Mouse (Mus musculus): ENCODE data around the gene Zfp217. TPM values are rescaled to one million over a fixed set of nuclear protein-coding genes. Genes with fewer than 3 reads are reported as not detected.

The Zfp217 gene
- polyA plus RNA-seq, 1 experiment from 2014 or later = 3.0 TPM

DNA sequence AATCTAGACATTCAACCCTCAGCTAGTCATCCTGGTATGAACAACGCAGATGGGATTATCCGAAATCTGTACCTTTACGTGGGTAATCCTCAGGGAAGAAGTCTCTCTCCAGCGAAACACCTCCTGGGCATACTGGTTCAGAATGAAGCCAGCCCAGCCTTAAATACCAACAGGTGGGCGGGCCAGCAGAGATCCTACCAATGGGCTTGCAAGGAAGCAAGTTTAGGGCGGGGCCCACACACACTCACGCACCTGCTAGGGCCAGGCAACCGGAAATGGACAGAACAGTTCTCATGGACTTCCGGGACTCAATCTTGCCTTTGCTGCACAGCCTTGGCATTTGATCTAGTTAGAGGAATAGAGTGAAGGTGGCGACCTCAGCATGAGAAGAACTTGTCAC is 5.4 kb downstream of the Zfp217 start:
- Histone ChIP-seq H3K9me3 (no peaks in the 10 kb centered on the region), H3K36me3 (no peaks in the 10 kb centered on the region), H3K4me3 (no peak overlapping the region), H3K27me3 (ENCODE audit: insufficient read depth, poor library complexity, severe bottlenecking) (no peaks in the 10 kb centered on the region), H3K4me1 (replicated peaks) (no peaks in the 10 kb centered on the region), H3K27ac (no peak overlapping the region)
- WGBS = 89% methylated on average over 10 of the region's 10 CpGs
- no peak for DNase-seq (ENCODE audit: low spot score)

DNA sequence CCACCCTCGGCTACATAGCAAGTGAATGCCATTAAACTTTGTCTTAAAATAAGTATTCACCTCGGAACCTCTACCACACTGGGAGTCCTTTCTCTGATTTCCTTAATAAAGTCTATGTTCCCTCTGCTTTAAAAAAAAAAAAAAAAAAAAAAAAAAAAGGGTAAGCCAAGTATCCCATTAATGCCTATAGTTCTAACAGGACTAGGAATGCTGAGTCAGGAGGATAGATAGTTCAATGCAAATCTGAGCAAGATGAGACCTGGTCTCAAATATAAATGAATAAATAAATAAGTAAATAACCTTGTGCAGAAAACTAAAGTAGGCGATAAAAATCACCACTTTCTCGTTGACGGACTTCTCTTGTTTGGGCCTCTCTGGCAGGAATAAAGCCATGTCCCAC is 6.4 kb downstream of the Zfp217 start:
- H3K4me3 ChIP-seq = no peak overlapping the region
- no peaks in the 10 kb centered on the region for H3K36me3 ChIP-seq
- no peaks in the 10 kb centered on the region for H3K9me3 ChIP-seq
- H3K4me1 ChIP-seq (replicated peaks) = no peaks in the 10 kb centered on the region
- H3K27me3 ChIP-seq (ENCODE audit: insufficient read depth, poor library complexity, severe bottlenecking) = no peaks in the 10 kb centered on the region
- no peak for DNase-seq (ENCODE audit: low spot score)
- WGBS = 94% methylated on average over 5 of the region's 5 CpGs
- H3K27ac ChIP-seq = no peak overlapping the region

DNA sequence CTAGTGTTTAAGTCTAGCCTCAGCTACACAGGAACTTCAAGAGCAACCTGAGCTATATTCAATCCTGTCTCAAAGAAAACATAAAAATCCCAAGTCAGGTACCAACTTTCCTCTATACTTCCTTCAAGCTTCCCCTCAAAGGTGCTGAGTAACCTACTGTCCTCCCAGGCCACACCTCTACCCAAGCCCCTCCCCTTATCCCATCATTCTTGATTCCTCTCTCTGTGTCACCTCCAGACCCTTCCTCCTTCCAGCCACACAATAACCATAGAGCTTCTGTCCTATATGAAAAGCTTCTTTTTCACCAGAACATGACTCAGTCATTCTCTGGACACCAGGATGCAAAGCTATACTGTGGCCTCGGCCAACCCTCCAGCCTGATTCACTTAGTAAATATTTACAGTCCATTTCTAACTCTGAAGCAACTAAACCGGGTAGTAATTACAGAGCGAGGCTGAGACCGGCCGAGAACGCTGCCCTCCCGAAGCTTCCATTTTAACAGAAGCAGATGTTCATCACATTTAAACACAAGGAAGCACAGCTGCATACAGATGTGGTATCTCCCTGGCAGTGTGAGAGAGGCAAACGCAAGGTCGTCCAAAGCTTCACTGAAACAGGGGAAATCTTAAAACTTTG is 8.4 kb downstream of the Zfp217 start:
- Histone ChIP-seq H3K27ac (no peak overlapping the region), H3K4me1 (replicated peaks) (no peaks in the 10 kb centered on the region), H3K36me3 (no peaks in the 10 kb centered on the region), H3K27me3 (ENCODE audit: insufficient read depth, poor library complexity, severe bottlenecking) (no peaks in the 10 kb centered on the region), H3K4me3 (no peak overlapping the region), H3K9me3 (no peaks in the 10 kb centered on the region)
- WGBS = 70% methylated on average over 9 of the region's 9 CpGs
- DNase-seq (ENCODE audit: low spot score) = no peak

DNA sequence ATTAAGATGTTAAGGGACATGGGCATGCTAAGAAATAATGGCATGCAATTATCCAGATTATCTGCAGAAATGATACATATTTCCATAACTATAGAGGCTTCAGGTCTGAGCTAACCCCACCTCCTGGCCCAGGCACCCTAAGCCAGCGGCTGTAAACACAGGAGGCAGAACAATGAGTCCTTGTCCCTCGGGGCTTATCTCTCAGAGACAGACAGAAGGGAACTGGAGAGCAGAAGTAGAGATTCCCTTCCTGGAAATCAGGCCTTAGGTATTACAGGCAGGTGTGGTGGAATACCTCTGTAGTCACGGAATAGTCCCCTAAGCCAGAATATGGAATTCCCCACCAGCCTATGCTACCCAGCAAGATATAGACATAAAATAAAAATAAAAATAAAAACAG is 11.0 kb downstream of the Zfp217 start:
- H3K4me1 ChIP-seq (replicated peaks) = peaks cover 23% of the 10 kb centered on the region
- 43% methylated on average over 3 of the region's 3 CpGs for WGBS

DNA sequence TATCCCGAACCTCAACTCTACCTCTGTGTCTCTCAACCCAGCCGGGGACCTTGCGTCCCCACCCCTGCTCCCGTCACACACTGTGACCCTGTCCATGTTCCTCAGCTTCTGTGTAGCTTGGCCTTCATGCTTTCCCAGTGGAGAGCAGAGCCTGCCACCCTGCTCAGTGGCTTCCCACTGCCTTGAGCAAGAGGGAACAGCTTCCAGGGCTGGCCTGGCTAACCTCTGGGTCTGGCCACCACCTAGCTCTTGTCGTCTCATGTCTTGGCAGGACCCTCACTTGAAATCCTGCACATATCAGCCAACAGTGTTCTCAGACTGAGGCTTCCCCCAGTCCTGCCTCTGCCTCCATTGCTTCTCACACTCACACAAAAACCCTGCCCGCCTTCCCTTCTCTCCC is 12.1 kb downstream of the Zfp217 start:
- Histone ChIP-seq H3K4me3 (no peak overlapping the region), H3K36me3 (no peaks in the 10 kb centered on the region), H3K27me3 (ENCODE audit: insufficient read depth, poor library complexity, severe bottlenecking) (no peaks in the 10 kb centered on the region; the same call in 1 of the 2 replicates), H3K4me1 (replicated peaks) (peaks cover 31% of the 10 kb centered on the region), H3K9me3 (no peaks in the 10 kb centered on the region), H3K27ac (no peak overlapping the region)
- no peak for DNase-seq (ENCODE audit: low spot score)
- WGBS = 81% methylated on average over 6 of the region's 6 CpGs

More for the DNA sequence above, 11.0 kb downstream of the Zfp217 start:
- no peak for DNase-seq (ENCODE audit: low spot score)
- H3K4me3 ChIP-seq = no peak overlapping the region
- no peaks in the 10 kb centered on the region for H3K36me3 ChIP-seq
- no peak overlapping the region for H3K27ac ChIP-seq
- H3K9me3 ChIP-seq = no peaks in the 10 kb centered on the region
- H3K27me3 ChIP-seq (ENCODE audit: insufficient read depth, poor library complexity, severe bottlenecking) = no peaks in the 10 kb centered on the region; the same call in 1 of the 2 replicates

DNA sequence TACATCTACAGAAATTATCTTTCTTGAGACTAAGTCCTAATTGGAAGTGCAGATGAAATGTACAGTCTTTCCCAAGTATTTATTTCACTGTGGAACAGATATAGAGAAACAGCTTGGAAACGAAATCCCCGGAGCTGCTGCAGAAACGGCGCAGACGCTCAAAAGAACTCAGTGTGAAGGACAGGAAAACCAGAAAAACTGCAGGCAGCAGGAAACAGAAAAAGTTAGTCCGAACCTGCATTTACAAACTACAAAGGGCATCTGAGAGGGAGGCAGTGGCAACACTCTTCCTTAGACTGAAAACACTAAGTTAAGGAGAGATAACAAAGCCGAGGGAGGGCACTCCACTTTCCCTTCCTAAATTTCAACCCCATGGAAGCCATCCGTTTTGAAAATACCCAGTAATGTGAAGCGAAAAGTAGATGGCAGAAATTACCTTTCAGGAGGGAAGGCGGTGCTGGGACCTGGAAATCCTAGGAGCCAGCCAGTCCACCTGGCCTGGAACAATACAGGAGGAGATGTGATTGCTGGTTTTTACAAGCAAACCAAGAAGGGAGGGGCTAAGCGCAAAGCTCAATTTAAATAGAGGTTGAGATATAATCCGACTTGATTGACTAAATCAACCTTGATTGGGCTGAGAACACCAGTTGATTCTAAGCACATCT is 13.7 kb downstream of the Zfp217 start:
- Histone ChIP-seq H3K4me3 (peak overlapping the region; percentile 89), H3K27me3 (ENCODE audit: insufficient read depth, poor library complexity, severe bottlenecking) (no peaks in the 10 kb centered on the region; the same call in 1 of the 2 replicates), H3K9me3 (no peaks in the 10 kb centered on the region), H3K4me1 (replicated peaks) (peaks cover 47% of the 10 kb centered on the region), H3K36me3 (no peaks in the 10 kb centered on the region), H3K27ac (peak overlapping the region; percentile 99)
- DNase-seq (ENCODE audit: low spot score) = peak; percentile 21
- 9% methylated on average over 12 of the region's 12 CpGs for WGBS

DNA sequence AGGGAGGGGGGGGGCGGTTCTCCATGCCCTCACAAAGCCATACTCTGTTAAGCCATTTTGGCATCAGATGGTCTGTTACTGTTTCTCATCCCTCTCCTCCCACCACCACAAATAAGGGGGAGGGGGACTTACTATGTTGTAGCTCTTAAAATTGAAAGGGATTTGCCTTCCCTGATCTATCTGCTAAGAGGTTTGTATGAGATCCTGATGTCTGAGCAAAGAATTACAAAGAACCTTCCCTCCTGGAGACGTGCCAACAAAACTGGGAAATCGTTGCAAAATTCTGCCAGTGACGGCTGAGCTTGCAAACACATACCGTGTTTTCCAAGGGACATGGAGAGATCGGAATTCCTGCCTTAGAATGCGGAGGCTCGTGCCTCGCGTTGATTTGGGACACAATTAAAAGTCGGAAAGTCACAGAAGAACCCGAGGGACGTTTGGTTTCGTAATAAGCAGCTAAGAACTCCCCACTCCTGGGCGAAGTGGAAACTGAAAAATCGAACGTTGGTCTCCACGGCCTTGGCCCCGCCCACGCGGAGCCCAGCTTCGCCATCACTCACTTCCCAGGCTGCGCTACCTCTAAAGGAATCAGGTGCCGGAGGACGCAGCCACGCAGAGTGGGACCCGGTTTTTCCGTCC is 14.7 kb downstream of the Zfp217 start:
- no peaks in the 10 kb centered on the region; the same call in 1 of the 2 replicates for H3K27me3 ChIP-seq (ENCODE audit: insufficient read depth, poor library complexity, severe bottlenecking)
- H3K36me3 ChIP-seq = no peaks in the 10 kb centered on the region
- under 1% methylated on average over 28 of the region's 28 CpGs for WGBS
- DNase-seq (ENCODE audit: low spot score) = peak; percentile 56
- peak overlapping the region; percentile 99 for H3K27ac ChIP-seq
- peak overlapping the region; percentile 89 for H3K4me3 ChIP-seq
- H3K9me3 ChIP-seq = no peaks in the 10 kb centered on the region
- peaks cover 57% of the 10 kb centered on the region for H3K4me1 ChIP-seq (replicated peaks)

DNA sequence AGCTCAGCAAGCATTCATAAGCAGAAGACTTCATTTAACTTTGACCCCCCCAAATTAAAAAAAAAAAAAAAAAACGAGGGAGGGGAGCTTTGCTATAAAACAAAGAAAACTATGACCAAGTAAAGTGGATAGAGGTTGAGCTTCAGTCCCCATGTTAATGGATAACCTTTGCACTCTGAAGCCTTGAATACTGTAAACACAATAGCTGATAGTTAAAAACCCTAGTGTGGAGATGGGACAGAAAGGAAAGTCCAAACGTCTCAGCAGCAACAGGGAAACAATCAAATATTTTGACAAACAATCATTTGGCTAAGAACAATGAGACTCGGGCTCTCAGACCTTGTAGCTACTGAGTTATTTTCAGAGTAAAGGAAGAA is 15.2 kb downstream of the Zfp217 start:
- 3% methylated on average over 3 of the region's 3 CpGs for WGBS
- Histone ChIP-seq H3K4me1 (replicated peaks) (peaks cover 62% of the 10 kb centered on the region), H3K9me3 (no peaks in the 10 kb centered on the region), H3K27me3 (ENCODE audit: insufficient read depth, poor library complexity, severe bottlenecking) (no peaks in the 10 kb centered on the region; the same call in 1 of the 2 replicates), H3K27ac (peak overlapping the region; percentile 99), H3K4me3 (peak overlapping the region; percentile 89), H3K36me3 (no peaks in the 10 kb centered on the region)
- no peak for DNase-seq (ENCODE audit: low spot score)

DNA sequence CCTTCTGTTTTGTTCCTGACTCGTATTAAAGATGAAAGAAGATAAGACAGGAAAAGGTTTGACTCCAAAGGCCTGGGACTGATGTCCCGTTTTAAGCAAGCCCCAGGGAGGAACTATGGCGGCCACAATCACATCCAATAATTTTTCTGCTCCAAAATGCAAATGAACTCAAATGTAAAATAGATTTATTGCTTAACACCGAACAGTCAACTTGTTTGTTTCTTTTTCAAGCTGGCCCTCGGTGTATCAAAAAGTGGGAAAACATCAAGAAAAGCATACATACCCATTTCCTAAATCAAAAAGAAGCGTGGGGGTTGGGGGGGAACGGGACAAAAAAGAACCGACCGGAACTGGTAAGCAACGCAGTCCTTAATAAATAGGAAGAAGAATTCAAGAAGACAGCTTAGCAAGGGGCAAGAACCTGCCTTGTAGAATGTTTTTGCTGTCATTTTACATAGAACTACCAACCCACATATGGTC is 15.9 kb downstream of the Zfp217 start:
- Histone ChIP-seq H3K27ac (peak overlapping the region; percentile 99), H3K4me3 (peak overlapping the region; percentile 89), H3K36me3 (no peaks in the 10 kb centered on the region), H3K4me1 (replicated peaks) (peaks cover 69% of the 10 kb centered on the region), H3K27me3 (ENCODE audit: insufficient read depth, poor library complexity, severe bottlenecking) (no peaks in the 10 kb centered on the region; the same call in 1 of the 2 replicates), H3K9me3 (no peaks in the 10 kb centered on the region)
- WGBS = 7% methylated on average over 10 of the region's 10 CpGs
- no peak for DNase-seq (ENCODE audit: low spot score)

DNA sequence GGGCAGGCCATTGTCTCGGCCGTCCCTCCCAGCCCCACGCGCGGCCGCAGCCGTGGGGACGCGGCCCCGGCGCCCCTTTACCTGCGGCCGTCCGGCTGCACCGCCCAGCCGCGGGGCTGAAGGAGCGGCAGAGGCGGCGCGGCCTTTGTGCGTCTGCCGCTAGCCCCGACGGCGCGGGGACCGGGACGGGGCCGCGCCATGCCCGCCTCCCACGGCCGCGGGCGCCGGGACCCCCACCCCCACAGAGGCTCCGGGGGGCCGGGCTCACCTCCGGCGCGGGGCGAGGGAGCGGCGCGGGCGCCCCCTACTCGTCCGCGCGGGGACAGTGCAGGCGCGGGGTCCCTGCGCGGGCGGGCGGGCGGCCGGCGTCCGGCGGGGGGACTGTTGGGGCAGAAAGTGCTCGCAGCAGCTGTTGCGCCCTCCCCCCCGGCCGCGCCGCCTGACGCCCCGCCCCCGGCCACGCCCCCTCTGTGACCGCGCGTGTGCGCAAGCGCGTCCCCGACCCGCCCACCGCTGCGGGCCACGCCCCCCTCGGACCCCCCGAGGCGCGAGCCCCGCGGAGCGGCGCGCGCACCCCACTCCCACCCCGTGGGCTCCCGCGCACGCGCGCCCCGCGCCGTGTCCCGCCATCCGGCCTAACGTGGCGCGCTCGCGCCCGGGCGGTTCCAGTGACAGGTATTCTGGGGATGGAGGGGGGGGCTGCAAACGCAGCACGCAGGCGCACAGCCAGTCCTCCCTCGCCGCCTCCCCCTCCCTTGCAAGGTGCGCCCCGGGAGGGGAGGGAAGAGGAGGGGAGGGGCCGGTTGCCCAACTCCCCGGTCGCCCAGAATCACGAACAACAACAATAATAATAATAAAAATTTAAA is 16.9 kb downstream of the Zfp217 start:
- peak; percentile 92 for DNase-seq (ENCODE audit: low spot score)
- WGBS = under 1% methylated on average over 120 of the region's 122 CpGs
- peak overlapping the region; percentile 89 for H3K4me3 ChIP-seq
- H3K27ac ChIP-seq = peak overlapping the region; percentile 99
- H3K9me3 ChIP-seq = no peaks in the 10 kb centered on the region
- no peaks in the 10 kb centered on the region; the same call in 1 of the 2 replicates for H3K27me3 ChIP-seq (ENCODE audit: insufficient read depth, poor library complexity, severe bottlenecking)
- H3K36me3 ChIP-seq = no peaks in the 10 kb centered on the region
- H3K4me1 ChIP-seq (replicated peaks) = peaks cover 78% of the 10 kb centered on the region

DNA sequence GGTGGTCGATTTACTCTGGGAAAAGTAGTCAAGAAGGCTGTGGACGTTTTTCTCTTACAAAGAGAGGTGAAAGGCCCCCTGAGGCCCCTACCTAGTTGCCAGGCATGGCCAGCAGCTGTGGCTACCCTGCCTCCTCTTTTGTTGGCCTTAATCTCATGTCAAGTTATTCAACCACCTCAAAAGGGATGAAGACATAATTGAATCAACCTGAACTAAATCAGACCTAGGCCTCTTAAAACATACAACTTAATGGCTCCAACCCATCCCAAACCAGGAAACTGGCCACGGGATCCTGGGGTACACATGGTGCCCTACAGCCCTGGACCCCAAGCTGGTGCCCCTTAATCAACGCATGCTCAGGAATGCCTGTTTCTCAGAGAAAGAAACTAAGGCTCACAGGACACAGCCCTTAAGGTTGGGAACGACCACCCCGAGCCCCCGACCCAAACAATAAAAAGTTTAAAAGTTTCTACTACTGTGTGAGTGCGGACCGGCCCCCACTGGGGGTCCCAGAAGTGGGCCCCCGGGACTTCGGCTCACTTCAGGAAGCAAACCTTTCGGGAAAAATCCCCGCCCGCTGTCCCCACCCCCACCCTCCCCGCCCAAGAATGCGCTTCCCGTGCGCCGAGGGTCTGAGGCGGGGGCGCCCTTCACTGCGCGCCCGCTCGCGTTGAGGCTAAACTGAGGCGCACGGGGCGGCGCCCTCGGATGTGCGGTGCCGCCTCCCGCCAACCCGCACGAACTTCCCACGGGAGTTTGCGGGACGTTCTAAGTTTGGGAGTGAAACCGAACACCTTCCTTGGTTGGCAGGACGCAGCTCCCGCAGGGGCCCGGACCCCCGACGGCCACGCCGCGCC is 17.8 kb downstream of the Zfp217 start:
- Histone ChIP-seq H3K27ac (peak overlapping the region; percentile 99), H3K4me1 (replicated peaks) (peaks cover 86% of the 10 kb centered on the region), H3K36me3 (no peaks in the 10 kb centered on the region), H3K4me3 (peak overlapping the region; percentile 89), H3K9me3 (no peaks in the 10 kb centered on the region), H3K27me3 (ENCODE audit: insufficient read depth, poor library complexity, severe bottlenecking) (no peaks in the 10 kb centered on the region; the same call in 1 of the 2 replicates)
- DNase-seq (ENCODE audit: low spot score) = peak; percentile 57
- under 1% methylated on average over 48 of the region's 48 CpGs for WGBS

Measured in hindbrain, embryonic 10.5 days (tissue).